Mouse (Mus musculus) stomach, embryonic 14.5 days (tissue): ENCODE measurements at regions not wholly inside any gene's neighbourhood (a gene's known extent, or its start where the extent isn't known, plus 50 kb on each side); places are given as distances from the start of the nearest gene placed in this dataset.

ENCODE experiments used
- ATAC-seq: fragments of 200-750 bp; cut with Nextera tagmentation; 2 replicates; pipeline ENCODE4 v1.8.0; 2017; ENCODE audit warnings: low read depth, moderate TSS enrichment; ENCODE audit not compliant: insufficient number of reproducible peaks, insufficient read depth, low FRiP score
- H3K27ac ChIP-seq: fragments of 300-500 bp; sonication (generic); 2 replicates; pipeline ENCODE4 v1.5.1; 2014; ENCODE audit warnings: mild to moderate bottlenecking, low read length, moderate library complexity, mixed read lengths
- H3K27me3 ChIP-seq: fragments of 300-500 bp; sonication (generic); 2 replicates; pipeline ENCODE4 v1.6.1; 2014; ENCODE audit warnings: low read length, control low read depth, mixed read lengths; ENCODE audit not compliant: control insufficient read depth, insufficient read depth
- H3K36me3 ChIP-seq: fragments of 300-500 bp; sonication (generic); 2 replicates; pipeline ENCODE4 v1.6.1; 2014; ENCODE audit warnings: mild to moderate bottlenecking, control low read depth, low read length, moderate library complexity, mixed read lengths; ENCODE audit not compliant: control insufficient read depth, insufficient read depth
- H3K4me1 ChIP-seq: fragments of 300-500 bp; sonication (generic); 2 replicates; pipeline ENCODE4 v1.6.1; 2014; ENCODE audit warnings: low read length, control low read depth, mixed read lengths; ENCODE audit not compliant: control insufficient read depth, insufficient read depth
- H3K4me2 ChIP-seq: fragments of 300-500 bp; sonication (generic); replicated peaks from 2 replicates; pipeline ENCODE4 v1.6.1; 2014; ENCODE audit warnings: low read depth, low read length, control low read depth
- H3K4me3 ChIP-seq: fragments of 300-500 bp; sonication (generic); 2 replicates; pipeline ENCODE4 v1.5.1; 2014; ENCODE audit warnings: low read depth, low read length, control low read depth
- H3K9ac ChIP-seq: fragments of 300-500 bp; sonication (generic); replicated peaks from 2 replicates; pipeline ENCODE4 v1.6.1; 2014; ENCODE audit warnings: low read depth, mild to moderate bottlenecking, control low read depth, low read length, moderate library complexity, mixed read lengths
- H3K9me3 ChIP-seq: fragments of 300-500 bp; sonication (generic); 2 replicates; pipeline ENCODE4 v1.6.1; 2016; ENCODE audit warnings: low read depth, low read length, control low read depth; ENCODE audit not compliant: control insufficient read depth
- WGBS: fragments of 180-500 bp; shearing (Covaris S2); extraction: QIAGEN DNeasy Blood & Tissue Kit; methylation state at CpG from one replicate; pipeline ENCODE4 v1.1.7; 2014; 5-methylcytosine and 5-hydroxymethylcytosine counted together

DNA sequence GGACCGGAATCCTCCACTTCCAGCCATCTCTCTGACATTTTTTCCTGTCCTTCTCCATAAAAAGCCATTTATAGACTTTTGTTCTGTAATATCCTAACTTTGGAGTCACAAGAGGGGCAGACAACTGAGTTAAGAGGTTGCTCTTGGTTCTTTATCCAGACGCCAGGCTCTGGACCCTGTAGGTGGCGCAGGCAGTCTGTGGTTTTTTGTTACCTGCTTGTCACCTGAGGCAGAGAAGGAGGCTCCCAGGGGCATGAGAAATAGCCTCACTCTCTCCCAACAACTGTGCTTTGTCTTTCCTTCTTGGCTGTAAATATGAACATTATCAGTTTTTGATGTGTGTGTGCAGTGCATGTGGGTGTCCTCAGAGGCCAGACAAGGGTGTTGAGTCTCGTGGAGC is 126.9 kb upstream of the Med13l start:
- no peak for ATAC-seq
- WGBS: 61% methylated on average over 4 of the region's 4 CpGs
- H3K9ac ChIP-seq: no peak overlapping the region

DNA sequence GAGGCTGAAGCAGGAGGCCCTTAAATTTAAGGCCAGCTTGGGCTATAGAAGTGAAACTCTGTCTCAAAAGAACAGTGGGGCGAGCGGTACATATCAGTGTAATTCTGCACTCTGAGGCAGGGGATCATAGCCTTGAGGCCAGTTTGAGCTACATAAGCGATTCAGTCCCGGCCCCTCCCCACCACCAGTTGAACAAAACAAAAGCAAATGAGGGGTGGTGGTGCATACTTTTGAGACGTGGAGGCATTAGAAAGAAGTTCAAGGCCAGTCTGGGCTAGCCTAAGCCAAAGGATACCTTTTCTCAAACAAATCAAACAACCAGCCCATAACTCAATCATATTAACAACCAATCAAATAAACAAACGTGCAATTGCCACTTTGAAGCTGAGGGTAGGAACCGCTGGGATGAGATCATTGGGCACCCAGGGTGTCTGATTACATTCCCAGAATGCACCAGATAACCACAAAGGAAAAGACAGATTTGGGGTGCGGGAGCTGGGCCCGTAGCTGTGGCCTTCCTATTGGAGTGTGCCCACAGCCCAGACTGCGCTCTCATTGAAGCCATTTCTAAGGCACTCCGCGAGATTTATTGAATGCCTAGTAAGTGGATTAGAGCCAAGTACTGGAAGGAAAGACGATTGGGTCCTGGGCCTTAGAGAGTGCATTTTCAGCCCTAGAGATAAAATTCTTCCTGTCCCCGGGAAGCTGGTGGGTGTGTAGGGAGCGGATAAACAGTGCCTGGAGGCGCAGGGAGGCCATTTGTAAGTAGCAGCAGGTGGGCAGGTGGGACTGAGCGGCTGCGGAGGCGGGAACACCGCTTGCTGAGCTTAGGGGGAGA is 125.5 kb upstream of the Med13l start:
- H3K9me3 ChIP-seq: no peaks in the 10 kb centered on the region
- no peak for ATAC-seq
- H3K4me1 ChIP-seq: peaks cover 14% of the 10 kb centered on the region; the same call in 1 of the 2 replicates
- H3K27ac ChIP-seq: no peak overlapping the region
- H3K36me3 ChIP-seq: no peaks in the 10 kb centered on the region
- H3K9ac ChIP-seq: no peak overlapping the region
- no peak overlapping the region for H3K4me2 ChIP-seq
- no peak overlapping the region for H3K4me3 ChIP-seq
- 0 out of 2 replicates have a peak, but pooled peaks cover 7% of the 10 kb centered on the region for H3K27me3 ChIP-seq
- WGBS: 19% methylated on average over 20 of the region's 20 CpGs

More for the DNA sequence above, 126.9 kb upstream of the Med13l start:
- H3K36me3 ChIP-seq: no peaks in the 10 kb centered on the region
- no peak overlapping the region for H3K27ac ChIP-seq
- H3K4me2 ChIP-seq: no peak overlapping the region
- no peaks in the 10 kb centered on the region for H3K9me3 ChIP-seq
- H3K4me3 ChIP-seq: no peak overlapping the region
- 0 out of 2 replicates have a peak, but pooled peaks cover 7% of the 10 kb centered on the region for H3K27me3 ChIP-seq
- peaks cover 14% of the 10 kb centered on the region; the same call in 1 of the 2 replicates for H3K4me1 ChIP-seq

DNA sequence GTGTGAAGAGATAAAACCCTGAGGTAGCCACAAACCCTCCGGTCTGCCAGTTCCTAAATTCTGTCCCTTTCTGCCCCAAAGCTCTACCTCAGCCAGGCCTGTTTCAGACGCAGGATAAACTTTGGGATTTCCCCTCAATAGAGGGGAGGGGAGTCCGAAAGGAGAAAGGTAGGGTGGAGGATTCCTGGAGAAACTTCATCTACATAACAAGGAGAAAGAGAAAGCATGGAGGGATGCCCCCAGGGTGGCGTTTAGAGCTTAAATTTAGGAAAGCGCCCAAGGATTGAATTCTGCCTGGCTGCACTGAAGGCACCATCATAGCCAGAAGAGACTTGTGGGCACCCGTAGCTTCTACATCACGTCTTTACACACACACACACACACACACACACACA is 124.9 kb upstream of the Med13l start:
- no peak overlapping the region for H3K9ac ChIP-seq
- H3K4me2 ChIP-seq: no peak overlapping the region
- no peak overlapping the region for H3K4me3 ChIP-seq
- 0 out of 2 replicates have a peak, but pooled peaks cover 7% of the 10 kb centered on the region for H3K27me3 ChIP-seq
- no peaks in the 10 kb centered on the region for H3K9me3 ChIP-seq
- 40% methylated on average over 7 of the region's 7 CpGs for WGBS
- H3K4me1 ChIP-seq: peaks cover 14% of the 10 kb centered on the region; the same call in 1 of the 2 replicates
- H3K36me3 ChIP-seq: no peaks in the 10 kb centered on the region
- no peak for ATAC-seq
- H3K27ac ChIP-seq: no peak overlapping the region

DNA sequence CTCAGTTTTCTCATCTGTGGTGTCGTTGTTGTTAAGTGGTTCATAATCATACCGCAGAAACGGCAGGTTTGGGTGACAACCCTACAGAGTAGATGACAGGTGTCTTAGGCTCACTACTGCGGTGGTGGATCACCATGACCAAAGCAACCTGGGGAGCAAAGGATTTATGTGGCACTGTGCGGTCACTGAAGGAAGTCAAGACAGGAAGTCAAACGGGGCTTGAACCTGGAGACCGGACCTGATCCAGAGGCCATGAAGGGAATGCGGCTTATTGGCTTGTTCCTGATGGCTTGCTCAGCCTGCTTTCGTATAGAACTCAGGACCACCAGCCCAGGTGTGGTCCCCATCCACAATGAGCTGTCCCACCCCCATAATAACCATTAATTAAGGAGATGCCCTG is 124.4 kb upstream of the Med13l start:
- Histone ChIP-seq H3K9me3 (no peaks in the 10 kb centered on the region), H3K36me3 (no peaks in the 10 kb centered on the region), H3K4me2 (no peak overlapping the region), H3K27me3 (0 out of 2 replicates have a peak, but pooled peaks cover 7% of the 10 kb centered on the region), H3K4me1 (peaks cover 14% of the 10 kb centered on the region; the same call in 1 of the 2 replicates), H3K4me3 (no peak overlapping the region), H3K27ac (no peak overlapping the region), H3K9ac (no peak overlapping the region)
- WGBS: 30% methylated on average over 9 of the region's 9 CpGs
- ATAC-seq: no peak

DNA sequence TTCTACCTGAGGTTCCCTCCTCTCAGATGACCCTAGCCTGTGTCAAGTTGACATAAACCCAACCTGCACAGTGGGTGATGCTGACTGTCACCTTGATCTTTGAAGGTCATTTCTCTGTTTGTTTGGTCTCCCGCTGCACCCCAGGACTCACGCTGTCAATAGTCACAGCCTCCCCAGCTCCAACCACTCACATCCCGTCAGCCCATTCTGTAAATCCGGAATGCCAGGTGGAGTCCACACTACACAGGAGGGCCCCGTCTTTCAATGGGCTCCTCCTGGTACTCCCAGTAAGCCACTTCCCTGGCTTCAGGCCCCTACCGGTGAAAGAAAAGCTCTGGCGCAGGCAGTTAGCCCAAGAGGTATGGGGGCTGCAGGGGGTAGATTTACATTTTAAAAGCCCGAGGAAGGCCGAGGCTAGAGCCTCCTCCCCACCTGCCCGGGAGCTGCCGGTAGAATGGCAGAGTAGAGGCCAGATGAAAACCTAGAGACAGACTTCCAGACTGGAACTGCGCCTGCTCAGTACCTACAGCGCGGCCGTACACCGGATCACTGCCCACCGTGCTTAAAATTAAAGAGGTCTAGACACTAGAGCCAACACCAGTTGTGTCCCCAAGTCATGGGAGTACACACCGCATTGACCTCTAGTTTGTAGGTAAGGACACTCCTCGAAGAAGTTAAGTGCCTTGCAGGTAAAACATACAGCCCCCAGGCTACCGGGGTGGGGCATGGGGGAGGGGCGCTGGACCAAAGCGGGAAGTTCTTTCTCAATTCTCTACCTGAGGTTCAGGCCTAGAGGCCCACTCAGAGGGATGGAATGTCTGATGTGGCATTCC is 123.8 kb upstream of the Med13l start:
- WGBS: 15% methylated on average over 22 of the region's 22 CpGs
- ATAC-seq: peak; percentile 28; the same call in 1 of the 2 replicates
- no peak overlapping the region for H3K9ac ChIP-seq

DNA sequence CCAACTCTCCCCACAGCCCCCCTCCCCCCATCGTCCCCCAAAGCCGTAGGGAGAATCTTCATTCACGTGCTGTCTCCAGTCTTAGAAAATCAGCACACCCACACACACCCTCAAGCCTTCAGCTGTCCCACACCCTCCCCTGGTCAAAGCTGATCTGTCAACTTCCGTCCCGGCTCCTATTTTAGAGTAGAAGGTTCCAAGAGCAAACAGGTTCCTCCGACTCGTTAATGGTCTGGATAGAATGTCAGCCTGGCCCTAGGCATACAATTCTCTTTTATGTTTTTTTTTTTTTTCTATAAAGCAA is 123.2 kb upstream of the Med13l start:
- Histone ChIP-seq H3K9me3 (no peaks in the 10 kb centered on the region), H3K4me1 (peaks cover 14% of the 10 kb centered on the region; the same call in 1 of the 2 replicates), H3K4me3 (no peak overlapping the region), H3K27me3 (0 out of 2 replicates have a peak, but pooled peaks cover 7% of the 10 kb centered on the region), H3K36me3 (no peaks in the 10 kb centered on the region), H3K4me2 (no peak overlapping the region), H3K27ac (no peak overlapping the region), H3K9ac (no peak overlapping the region)
- no peak for ATAC-seq
- WGBS: 26% methylated on average over 7 of the region's 7 CpGs

More for the DNA sequence above, 123.8 kb upstream of the Med13l start:
- Histone ChIP-seq H3K27ac (no peak overlapping the region), H3K36me3 (no peaks in the 10 kb centered on the region), H3K27me3 (0 out of 2 replicates have a peak, but pooled peaks cover 7% of the 10 kb centered on the region), H3K4me3 (no peak overlapping the region), H3K9me3 (no peaks in the 10 kb centered on the region), H3K4me1 (peaks cover 14% of the 10 kb centered on the region; the same call in 1 of the 2 replicates), H3K4me2 (peak overlapping the region; percentile 16; the same call in 1 of the 2 replicates)

DNA sequence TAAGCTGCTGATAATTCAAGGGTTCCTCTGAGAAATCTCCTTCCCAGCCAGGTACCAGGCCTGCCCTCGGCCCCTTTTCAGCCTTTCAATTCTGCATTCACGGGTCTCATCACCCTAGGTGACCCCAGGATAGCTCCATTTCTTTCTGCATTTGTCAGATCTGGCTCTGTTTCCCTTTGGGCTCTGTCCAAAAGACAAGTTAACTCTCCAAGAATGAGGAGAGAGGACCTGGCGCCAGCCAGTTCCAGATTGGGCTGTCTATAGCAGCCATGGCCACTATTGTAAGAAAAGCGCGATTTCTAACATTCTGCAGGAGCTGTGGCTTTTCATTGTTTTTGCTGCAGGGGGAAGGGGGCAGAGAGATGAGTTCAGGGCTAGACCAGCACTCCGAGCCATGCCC is 122.5 kb upstream of the Med13l start:
- no peak overlapping the region for H3K4me2 ChIP-seq
- H3K27ac ChIP-seq: no peak overlapping the region
- no peak for ATAC-seq
- 52% methylated on average over 6 of the region's 6 CpGs for WGBS
- no peak overlapping the region for H3K9ac ChIP-seq
- peaks cover 14% of the 10 kb centered on the region; the same call in 1 of the 2 replicates for H3K4me1 ChIP-seq
- H3K36me3 ChIP-seq: no peaks in the 10 kb centered on the region
- H3K9me3 ChIP-seq: no peaks in the 10 kb centered on the region
- no peak overlapping the region for H3K4me3 ChIP-seq
- H3K27me3 ChIP-seq: 0 out of 2 replicates have a peak, but pooled peaks cover 7% of the 10 kb centered on the region

DNA sequence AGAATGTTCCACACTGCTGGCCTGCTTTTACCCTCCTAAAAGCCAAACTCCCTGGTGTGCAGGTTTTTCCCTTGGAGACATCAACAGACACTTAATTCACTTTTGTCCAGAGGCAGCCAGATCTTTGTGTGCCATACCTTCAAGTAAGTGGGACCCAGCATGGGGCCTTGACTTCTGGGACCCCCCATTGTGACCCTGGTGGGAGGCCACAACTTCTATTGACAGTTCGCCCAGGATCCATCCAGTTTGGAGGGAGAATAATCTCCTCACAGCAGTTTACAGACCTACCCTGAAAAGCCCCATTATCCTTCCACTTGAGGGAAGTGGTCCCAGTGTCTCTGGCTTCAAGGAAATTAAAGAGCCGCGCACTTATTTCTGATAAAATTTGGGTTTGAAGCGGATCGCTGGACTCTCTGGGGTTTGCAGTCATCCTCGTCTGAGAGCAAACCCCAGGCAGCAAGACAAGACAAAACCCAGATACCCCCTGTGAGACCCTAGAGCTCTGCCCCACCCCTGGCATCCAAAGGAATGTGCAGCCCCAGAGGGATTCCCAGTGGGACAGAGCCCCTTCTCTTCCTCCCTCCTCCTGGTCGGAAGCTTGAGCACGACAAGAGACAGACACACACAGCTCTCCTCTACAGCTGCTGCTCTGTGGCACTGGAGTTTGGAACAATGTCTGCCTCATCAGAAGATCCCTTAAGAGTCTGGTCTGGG is 115.8 kb upstream of the Med13l start:
- no peaks in the 10 kb centered on the region for H3K9me3 ChIP-seq
- 29% methylated on average over 8 of the region's 8 CpGs for WGBS
- no peak for ATAC-seq

More for the DNA sequence above, 115.8 kb upstream of the Med13l start:
- no peak overlapping the region for H3K9ac ChIP-seq
- H3K27ac ChIP-seq: no peak overlapping the region
- no peaks in the 10 kb centered on the region for H3K27me3 ChIP-seq
- no peaks in the 10 kb centered on the region for H3K36me3 ChIP-seq
- H3K4me1 ChIP-seq: 0 out of 2 replicates have a peak, but pooled peaks cover 2% of the 10 kb centered on the region
- no peak overlapping the region for H3K4me2 ChIP-seq
- H3K4me3 ChIP-seq: no peak overlapping the region
